Comparison of ENCODE assay signal across 10 mouse cellular contexts in the genomic region with DNA sequence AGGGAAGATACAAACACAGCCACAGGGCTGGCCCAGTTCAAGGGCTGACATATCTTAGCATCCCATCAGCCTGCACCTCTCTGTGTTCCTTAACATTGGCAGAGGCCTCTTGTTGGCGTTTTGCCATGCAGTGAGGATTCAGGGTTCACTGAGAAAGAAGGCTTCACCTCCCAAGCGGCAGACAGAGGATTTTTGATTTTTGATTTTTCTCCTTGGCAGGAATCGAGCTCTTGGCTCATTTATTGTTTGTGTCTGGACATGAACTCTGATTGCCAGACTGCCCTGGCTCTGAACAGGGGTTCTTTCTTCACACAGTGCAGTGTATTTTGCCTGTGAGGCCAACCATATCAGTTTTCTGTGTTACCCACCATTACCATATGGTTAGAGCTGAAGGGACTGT.
DNase-seq lines count a peak whose midpoint lies in the region; ATAC-seq and TF ChIP-seq lines count a peak whose summit lies in the region.
"Had no signal": no experiment of that assay in that cellular context is flagged by ENCODE, and none has a peak within 500 bp of the region (broad histone marks: within the 10 kb centered on the region; RNA-seq: fewer than 3 reads in every experiment).

No protein-coding gene starts in this region.

- WGBS in heart, embryonic 12.5 days: 60% methylated on average over 3 of the region's 3 CpGs
- 59% methylated on average over 3 of the region's 3 CpGs for WGBS in midbrain, embryonic 14.5 days
- WGBS in midbrain, embryonic 11.5 days: 89% methylated on average over 3 of the region's 3 CpGs
- WGBS in lung, postnatal 0 days: 60% methylated on average over 3 of the region's 3 CpGs

- no peaks in the 10 kb centered on the region for H3K4me1 ChIP-seq in heart, embryonic 12.5 days (replicated peaks)
- no peaks in the 10 kb centered on the region for H3K4me1 ChIP-seq in midbrain, embryonic 14.5 days (ENCODE audit: control insufficient read depth, insufficient read depth, low read length)
- H3K4me1 ChIP-seq in midbrain, embryonic 11.5 days (ENCODE audit: control insufficient read depth, insufficient read depth, low read length): no peaks in the 10 kb centered on the region
- no peaks in the 10 kb centered on the region for H3K4me1 ChIP-seq in lung, postnatal 0 days (ENCODE audit: insufficient read depth, low read depth, low read length)
- H3K4me1 ChIP-seq: hindbrain, embryonic 15.5 days had no signal

- TF ChIP-seq EP300 in lung, postnatal 0 days (IDR thresholded peaks at IDR 0.05): no peak

- H3K4me2 ChIP-seq in heart, embryonic 12.5 days: no peak overlapping the region
- no peak overlapping the region for H3K4me2 ChIP-seq in midbrain, embryonic 14.5 days (ENCODE audit: low read length)
- no peak overlapping the region for H3K4me2 ChIP-seq in midbrain, embryonic 11.5 days
- no peak overlapping the region for H3K4me2 ChIP-seq in lung, postnatal 0 days (replicated peaks; ENCODE audit: low read depth, low read length)
- H3K4me2 ChIP-seq: hindbrain, embryonic 15.5 days had no signal

- no peak overlapping the region for H3K27ac ChIP-seq in heart, embryonic 12.5 days (ENCODE audit: poor library complexity, severe bottlenecking)
- no peak overlapping the region for H3K27ac ChIP-seq in midbrain, embryonic 14.5 days (replicated peaks; ENCODE audit: low read depth, low read length)
- H3K27ac ChIP-seq in midbrain, embryonic 11.5 days (ENCODE audit: low read depth, low read length): no peak overlapping the region
- H3K27ac ChIP-seq in lung, postnatal 0 days (ENCODE audit: low read length): no peak overlapping the region
- H3K27ac ChIP-seq: hindbrain, embryonic 15.5 days; macrophage had no signal

- ATAC-seq in heart, embryonic 12.5 days (ENCODE audit: insufficient number of reproducible peaks, low FRiP score): no peak
- no peak for ATAC-seq in midbrain, embryonic 14.5 days (ENCODE audit: low FRiP score, low TSS enrichment)
- no peak for ATAC-seq in midbrain, embryonic 11.5 days (ENCODE audit: low FRiP score)
- peak; percentile 23; the same call in 1 of the 2 replicates for ATAC-seq in lung, postnatal 0 days

- no peaks in the 10 kb centered on the region for H3K9me3 ChIP-seq in heart, embryonic 12.5 days (replicated peaks)
- H3K9me3 ChIP-seq in midbrain, embryonic 14.5 days (ENCODE audit: control insufficient read depth, low read length): no peaks in the 10 kb centered on the region
- no peaks in the 10 kb centered on the region for H3K9me3 ChIP-seq in midbrain, embryonic 11.5 days (ENCODE audit: control insufficient read depth, low read length)
- no peaks in the 10 kb centered on the region for H3K9me3 ChIP-seq in lung, postnatal 0 days (ENCODE audit: low read length)
- H3K9me3 ChIP-seq: hindbrain, embryonic 15.5 days had no signal

- no peaks in the 10 kb centered on the region for H3K36me3 ChIP-seq in heart, embryonic 12.5 days
- no peaks in the 10 kb centered on the region for H3K36me3 ChIP-seq in midbrain, embryonic 14.5 days (ENCODE audit: control insufficient read depth, insufficient read depth, low read length)
- no peaks in the 10 kb centered on the region for H3K36me3 ChIP-seq in midbrain, embryonic 11.5 days (ENCODE audit: control insufficient read depth, insufficient read depth, low read length)
- no peaks in the 10 kb centered on the region for H3K36me3 ChIP-seq in lung, postnatal 0 days (ENCODE audit: insufficient read depth, low read length)
- H3K36me3 ChIP-seq: hindbrain, embryonic 15.5 days had no signal

- no peak for TF ChIP-seq CTCF in lung, postnatal 0 days (IDR thresholded peaks at IDR 0.05)

- peak; percentile 89 for DNase-seq in heart, adult 11 months
- peak; percentile 64 for DNase-seq in midbrain, embryonic 14.5 days
- DNase-seq in midbrain, embryonic 11.5 days (ENCODE audit: low spot score, missing footprints): no peak
- DNase-seq in cerebellum, postnatal 10 days: peak; percentile 92 to 95
- DNase-seq in lung, postnatal 0 days (ENCODE audit: low spot score): peak; percentile 6
- no peak for DNase-seq in left cerebral cortex, adult 18-20 months (ENCODE audit: low spot score in 2 of 2)
- DNase-seq in embryo, embryonic 10.5 days (ENCODE audit: low spot score): no peak

- H3K9ac ChIP-seq in heart, embryonic 12.5 days: no peak overlapping the region
- H3K9ac ChIP-seq in midbrain, embryonic 14.5 days (replicated peaks; ENCODE audit: low read length): no peak overlapping the region
- no peak overlapping the region for H3K9ac ChIP-seq in midbrain, embryonic 11.5 days (ENCODE audit: low read length)
- H3K9ac ChIP-seq in lung, postnatal 0 days (replicated peaks; ENCODE audit: low read depth): no peak overlapping the region
- H3K9ac ChIP-seq: hindbrain, embryonic 15.5 days had no signal

- no peaks in the 10 kb centered on the region for H3K27me3 ChIP-seq in heart, embryonic 12.5 days (replicated peaks)
- no peaks in the 10 kb centered on the region for H3K27me3 ChIP-seq in midbrain, embryonic 14.5 days (ENCODE audit: control insufficient read depth, insufficient read depth, low read length)
- H3K27me3 ChIP-seq in midbrain, embryonic 11.5 days (ENCODE audit: control insufficient read depth, insufficient read depth, low read length): no peaks in the 10 kb centered on the region
- no peaks in the 10 kb centered on the region for H3K27me3 ChIP-seq in lung, postnatal 0 days (replicated peaks; ENCODE audit: insufficient read depth, low read length)
- H3K27me3 ChIP-seq: hindbrain, embryonic 15.5 days had no signal

- H3K4me3 ChIP-seq in heart, embryonic 12.5 days: no peak overlapping the region
- no peak overlapping the region for H3K4me3 ChIP-seq in midbrain, embryonic 14.5 days (replicated peaks; ENCODE audit: low read depth, low read length)
- H3K4me3 ChIP-seq in midbrain, embryonic 11.5 days (ENCODE audit: low read depth, low read length): no peak overlapping the region
- no peak overlapping the region for H3K4me3 ChIP-seq in lung, postnatal 0 days (ENCODE audit: low read depth, low read length)
- H3K4me3 ChIP-seq: hindbrain, embryonic 15.5 days had no signal

Comparison
In these comparisons a context has a peak if more than half of its experiments do, and no peak if none do; other contexts are left out.
1. DNase-seq: peak in heart, adult 11 months (single experiment), midbrain, embryonic 14.5 days (single experiment), cerebellum, postnatal 10 days (2 of 2) and lung, postnatal 0 days (single experiment); none in midbrain, embryonic 11.5 days (single experiment), left cerebral cortex, adult 18-20 months (0 of 2) and embryo, embryonic 10.5 days (single experiment).